Mouse (Mus musculus) ES-Bruce4 (cell line): ENCODE measurements around the gene Dnajc15.

Source experiments
- CTCF ChIP-seq: IDR thresholded peaks from one replicate; pipeline ENCODE4 v1.8.1; 2011; ENCODE audit warnings: low read depth, low read length
- POLR2A ChIP-seq: IDR thresholded peaks from one replicate; pipeline ENCODE4 v1.8.1; 2011; ENCODE audit warnings: low read length; ENCODE audit not compliant: insufficient read depth

DNA sequence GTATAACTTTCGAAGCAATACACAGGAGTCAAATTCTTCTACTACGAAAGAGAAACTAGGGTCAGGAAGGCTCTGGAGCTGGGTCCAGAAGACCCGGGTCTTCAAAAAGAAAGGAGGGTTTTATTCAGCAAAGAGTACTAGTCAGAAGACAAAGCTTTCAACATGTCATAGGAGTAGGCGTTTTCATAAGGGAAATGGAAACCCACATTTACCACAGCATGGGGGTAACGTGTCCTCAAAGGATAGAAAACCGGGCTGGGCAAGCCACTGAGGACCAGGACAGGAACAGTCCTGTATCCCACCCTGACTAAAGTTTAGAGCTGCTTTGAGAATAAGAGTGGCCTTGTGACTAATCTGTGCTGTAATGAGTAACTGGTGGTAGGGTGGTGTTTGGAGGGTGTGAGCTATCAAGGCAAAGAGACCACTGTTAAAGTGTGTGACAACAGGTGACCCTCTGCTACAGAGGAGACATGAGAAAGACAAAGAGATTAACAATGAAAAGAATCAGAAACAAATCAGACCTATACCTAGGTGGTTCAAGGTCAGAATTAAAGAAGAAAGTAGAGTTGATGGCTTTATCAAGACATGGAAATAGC lies 3.4 kb downstream of the Dnajc15 start:
- TF ChIP-seq CTCF (no peak), POLR2A (no peak)
